11 mouse cellular contexts compared by ENCODE assay signal in genomic region chr13:25629466-25629865, GRCm38 (mm10).
DNase-seq lines count a peak whose midpoint lies in the region; ATAC-seq and TF ChIP-seq lines count a peak whose summit lies in the region.
"Had no signal": no experiment of that assay in that cellular context is flagged by ENCODE, and none has a peak within 500 bp of the region (broad histone marks: within the 10 kb centered on the region; RNA-seq: fewer than 3 reads in every experiment).

No protein-coding gene starts in this region.

- no peak overlapping the region for H3K4me3 ChIP-seq in forebrain, embryonic 13.5 days
- no peak overlapping the region for H3K4me3 ChIP-seq in forebrain, embryonic 11.5 days (ENCODE audit: low read depth, low read length)
- H3K4me3 ChIP-seq in midbrain, embryonic 12.5 days = no peak overlapping the region
- no peak overlapping the region for H3K4me3 ChIP-seq in midbrain, embryonic 11.5 days (ENCODE audit: low read depth, low read length)
- H3K4me3 ChIP-seq in hindbrain, postnatal 0 days (ENCODE audit: low read length) = no peak overlapping the region
- H3K4me3 ChIP-seq in midbrain, embryonic 16.5 days (ENCODE audit: low read depth, low read length) = no peak overlapping the region
- no peak overlapping the region for H3K4me3 ChIP-seq in liver, embryonic 11.5 days (ENCODE audit: low read depth, low read length)
- H3K4me3 ChIP-seq: heart, embryonic 13.5 days had no signal

- TF ChIP-seq CTCF in hindbrain, postnatal 0 days (IDR thresholded peaks at IDR 0.05; ENCODE audit: low read depth) = no peak

- H3K36me3 ChIP-seq in forebrain, embryonic 13.5 days (ENCODE audit: poor library complexity, severe bottlenecking) = no peaks in the 10 kb centered on the region
- no peaks in the 10 kb centered on the region for H3K36me3 ChIP-seq in forebrain, embryonic 11.5 days (ENCODE audit: control insufficient read depth, insufficient read depth, low read length)
- H3K36me3 ChIP-seq in midbrain, embryonic 12.5 days = no peaks in the 10 kb centered on the region
- H3K36me3 ChIP-seq in midbrain, embryonic 11.5 days (ENCODE audit: control insufficient read depth, insufficient read depth, low read length) = no peaks in the 10 kb centered on the region
- no peaks in the 10 kb centered on the region for H3K36me3 ChIP-seq in hindbrain, postnatal 0 days (ENCODE audit: insufficient read depth, low read length)
- no peaks in the 10 kb centered on the region for H3K36me3 ChIP-seq in midbrain, embryonic 16.5 days (ENCODE audit: control insufficient read depth, insufficient read depth, low read length)
- no peaks in the 10 kb centered on the region for H3K36me3 ChIP-seq in liver, embryonic 11.5 days (ENCODE audit: control insufficient read depth, insufficient read depth, low read length)
- H3K36me3 ChIP-seq: heart, embryonic 13.5 days had no signal

- no peaks in the 10 kb centered on the region for H3K27me3 ChIP-seq in forebrain, embryonic 13.5 days
- no peaks in the 10 kb centered on the region for H3K27me3 ChIP-seq in forebrain, embryonic 11.5 days (ENCODE audit: control insufficient read depth, insufficient read depth, low read length)
- H3K27me3 ChIP-seq in midbrain, embryonic 12.5 days = no peaks in the 10 kb centered on the region
- H3K27me3 ChIP-seq in midbrain, embryonic 11.5 days (ENCODE audit: control insufficient read depth, insufficient read depth, low read length) = no peaks in the 10 kb centered on the region
- no peaks in the 10 kb centered on the region for H3K27me3 ChIP-seq in hindbrain, postnatal 0 days (ENCODE audit: insufficient read depth, low read length)
- no peaks in the 10 kb centered on the region for H3K27me3 ChIP-seq in midbrain, embryonic 16.5 days (ENCODE audit: control insufficient read depth, insufficient read depth, low read depth, low read length)
- H3K27me3 ChIP-seq in liver, embryonic 11.5 days (replicated peaks; ENCODE audit: control insufficient read depth, insufficient read depth, low read length) = no peaks in the 10 kb centered on the region
- H3K27me3 ChIP-seq: CH12.LX; heart, embryonic 13.5 days had no signal

- H3K4me1 ChIP-seq in forebrain, embryonic 13.5 days = no peaks in the 10 kb centered on the region
- no peaks in the 10 kb centered on the region for H3K4me1 ChIP-seq in forebrain, embryonic 11.5 days (replicated peaks; ENCODE audit: control insufficient read depth, insufficient read depth, low read length)
- no peaks in the 10 kb centered on the region for H3K4me1 ChIP-seq in midbrain, embryonic 12.5 days
- H3K4me1 ChIP-seq in midbrain, embryonic 11.5 days (ENCODE audit: control insufficient read depth, insufficient read depth, low read length) = no peaks in the 10 kb centered on the region
- no peaks in the 10 kb centered on the region for H3K4me1 ChIP-seq in hindbrain, postnatal 0 days (ENCODE audit: insufficient read depth, low read length)
- H3K4me1 ChIP-seq in midbrain, embryonic 16.5 days (ENCODE audit: control insufficient read depth, insufficient read depth, low read length) = no peaks in the 10 kb centered on the region
- no peaks in the 10 kb centered on the region for H3K4me1 ChIP-seq in liver, embryonic 11.5 days (replicated peaks; ENCODE audit: control insufficient read depth, insufficient read depth, low read length)

- no peak overlapping the region for H3K27ac ChIP-seq in forebrain, embryonic 13.5 days
- H3K27ac ChIP-seq in forebrain, embryonic 11.5 days (ENCODE audit: low read depth, low read length) = no peak overlapping the region
- no peak overlapping the region for H3K27ac ChIP-seq in midbrain, embryonic 12.5 days (replicated peaks)
- no peak overlapping the region for H3K27ac ChIP-seq in midbrain, embryonic 11.5 days (ENCODE audit: low read depth, low read length)
- no peak overlapping the region for H3K27ac ChIP-seq in hindbrain, postnatal 0 days
- no peak overlapping the region for H3K27ac ChIP-seq in midbrain, embryonic 16.5 days (ENCODE audit: low read length)
- no peak overlapping the region for H3K27ac ChIP-seq in liver, embryonic 11.5 days (ENCODE audit: low read depth, low read length)
- H3K27ac ChIP-seq: heart, embryonic 13.5 days had no signal

- DNase-seq in forebrain, embryonic 11.5 days (ENCODE audit: low spot score) = no peak
- no peak for DNase-seq in midbrain, embryonic 11.5 days (ENCODE audit: low spot score, missing footprints)
- peak; percentile 72 for DNase-seq in hindbrain, postnatal 0 days (ENCODE audit: low spot score)
- DNase-seq in liver, embryonic 11.5 days (ENCODE audit: low spot score) = no peak
- DNase-seq: cerebellum, adult 11 months had no signal

- no peak overlapping the region for H3K4me2 ChIP-seq in forebrain, embryonic 13.5 days
- no peak overlapping the region for H3K4me2 ChIP-seq in forebrain, embryonic 11.5 days (ENCODE audit: low read depth, low read length, severe bottlenecking)
- no peak overlapping the region for H3K4me2 ChIP-seq in midbrain, embryonic 12.5 days (replicated peaks)
- no peak overlapping the region for H3K4me2 ChIP-seq in midbrain, embryonic 11.5 days
- no peak overlapping the region for H3K4me2 ChIP-seq in hindbrain, postnatal 0 days (ENCODE audit: low read depth, low read length)
- H3K4me2 ChIP-seq in midbrain, embryonic 16.5 days (ENCODE audit: low read length) = no peak overlapping the region
- H3K4me2 ChIP-seq in liver, embryonic 11.5 days = no peak overlapping the region
- H3K4me2 ChIP-seq: heart, embryonic 13.5 days had no signal

- H3K9ac ChIP-seq in forebrain, embryonic 13.5 days = no peak overlapping the region
- no peak overlapping the region for H3K9ac ChIP-seq in forebrain, embryonic 11.5 days (ENCODE audit: low read length)
- H3K9ac ChIP-seq in midbrain, embryonic 12.5 days (replicated peaks) = no peak overlapping the region
- H3K9ac ChIP-seq in midbrain, embryonic 11.5 days (ENCODE audit: low read length) = no peak overlapping the region
- no peak overlapping the region for H3K9ac ChIP-seq in hindbrain, postnatal 0 days (replicated peaks; ENCODE audit: low read length)
- H3K9ac ChIP-seq in midbrain, embryonic 16.5 days (ENCODE audit: low read depth, low read length) = no peak overlapping the region
- no peak overlapping the region for H3K9ac ChIP-seq in liver, embryonic 11.5 days (ENCODE audit: low read depth, low read length)
- H3K9ac ChIP-seq: heart, embryonic 13.5 days had no signal

- peak; percentile 70 for ATAC-seq in forebrain, embryonic 13.5 days
- ATAC-seq in forebrain, embryonic 11.5 days (replicated peaks; ENCODE audit: low FRiP score) = no peak
- 0 out of 2 replicates have a peak, but pooled peaks have one; percentile 60 for ATAC-seq in midbrain, embryonic 12.5 days (ENCODE audit: low FRiP score, low read depth)
- ATAC-seq in midbrain, embryonic 11.5 days (ENCODE audit: low FRiP score) = no peak
- no peak for ATAC-seq in hindbrain, postnatal 0 days
- ATAC-seq in midbrain, embryonic 16.5 days = peak; percentile 66
- ATAC-seq in liver, embryonic 11.5 days (replicated peaks; ENCODE audit: low FRiP score) = no peak
- no peak for ATAC-seq in activated CD4-positive, CD25-positive, alpha-beta regulatory T cell, adult 4 months

- WGBS in forebrain, embryonic 13.5 days = 45% methylated on average over 4 of the region's 4 CpGs
- WGBS in forebrain, embryonic 11.5 days = 81% methylated on average over 4 of the region's 4 CpGs
- 58% methylated on average over 4 of the region's 4 CpGs for WGBS in midbrain, embryonic 12.5 days
- WGBS in midbrain, embryonic 11.5 days = 77% methylated on average over 4 of the region's 4 CpGs
- 40% methylated on average over 4 of the region's 4 CpGs for WGBS in hindbrain, postnatal 0 days
- 32% methylated on average over 4 of the region's 4 CpGs for WGBS in midbrain, embryonic 16.5 days
- 81% methylated on average over 4 of the region's 4 CpGs for whole genome bisulfite sequencing in liver, embryonic 11.5 days

- H3K9me3 ChIP-seq in forebrain, embryonic 13.5 days (replicated peaks) = no peaks in the 10 kb centered on the region
- no peaks in the 10 kb centered on the region for H3K9me3 ChIP-seq in forebrain, embryonic 11.5 days (ENCODE audit: control insufficient read depth, low read length)
- no peaks in the 10 kb centered on the region for H3K9me3 ChIP-seq in midbrain, embryonic 12.5 days
- H3K9me3 ChIP-seq in midbrain, embryonic 11.5 days (ENCODE audit: control insufficient read depth, low read length) = no peaks in the 10 kb centered on the region
- H3K9me3 ChIP-seq in hindbrain, postnatal 0 days (ENCODE audit: low read length) = no peaks in the 10 kb centered on the region
- no peaks in the 10 kb centered on the region for H3K9me3 ChIP-seq in midbrain, embryonic 16.5 days (replicated peaks; ENCODE audit: control insufficient read depth, low read length, poor library complexity, severe bottlenecking)
- no peaks in the 10 kb centered on the region for H3K9me3 ChIP-seq in liver, embryonic 11.5 days (ENCODE audit: control insufficient read depth, low read length)
- H3K9me3 ChIP-seq: heart, embryonic 13.5 days had no signal

Comparison
In these comparisons a context has a peak if more than half of its experiments do, and no peak if none do; other contexts are left out.
1. ATAC-seq: peak in forebrain, embryonic 13.5 days (single experiment), midbrain, embryonic 12.5 days (single experiment) and midbrain, embryonic 16.5 days (single experiment); none in forebrain, embryonic 11.5 days (single experiment), midbrain, embryonic 11.5 days (single experiment), hindbrain, postnatal 0 days (single experiment), liver, embryonic 11.5 days (single experiment) and activated CD4-positive, CD25-positive, alpha-beta regulatory T cell, adult 4 months (single experiment).